Mouse (Mus musculus): ENCODE measurements at regions not wholly inside any gene's neighbourhood (a gene's known extent, or its start where the extent isn't known, plus 50 kb on each side); places are given as distances from the start of the nearest gene placed in this dataset.

DNA sequence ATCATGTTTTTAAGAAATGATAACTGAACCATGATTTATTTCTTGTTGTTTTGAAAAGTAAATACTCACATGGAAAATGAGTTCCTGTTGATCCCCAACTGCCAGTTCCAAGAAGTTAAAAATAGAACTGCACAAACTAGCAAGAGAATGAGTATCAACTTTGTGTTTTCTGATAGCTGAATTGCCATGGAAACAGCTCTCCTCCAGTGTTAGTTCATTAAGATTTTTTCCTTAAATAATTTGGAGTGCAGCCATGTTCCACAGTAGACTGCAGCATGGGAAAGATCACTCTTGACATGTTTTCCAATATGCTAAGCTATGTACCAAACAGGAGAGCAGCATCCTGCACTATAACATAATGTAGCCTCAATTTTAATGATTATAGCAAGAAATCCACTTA, 208.0 kb upstream of the Tars start:
- H3K9ac ChIP-seq (ENCODE audit: low read length): no peak overlapping the region
- no peak overlapping the region for H3K4me3 ChIP-seq (ENCODE audit: low read length)
- peak; percentile 32; the same call in 1 of the 2 replicates for ATAC-seq (replicated peaks; ENCODE audit: extremely low read depth, insufficient read depth, low FRiP score)
- H3K9me3 ChIP-seq (replicated peaks; ENCODE audit: control insufficient read depth, low read length): no peaks in the 10 kb centered on the region
- no peak overlapping the region for H3K27ac ChIP-seq (ENCODE audit: low read length)
- H3K4me2 ChIP-seq (ENCODE audit: low read depth, low read length): no peak overlapping the region
- peaks cover 2% of the 10 kb centered on the region; the same call in 1 of the 2 replicates for H3K4me1 ChIP-seq (ENCODE audit: control insufficient read depth, insufficient read depth, low read length)
- no peaks in the 10 kb centered on the region for H3K27me3 ChIP-seq (ENCODE audit: control insufficient read depth, insufficient read depth, low read length)
- H3K36me3 ChIP-seq (ENCODE audit: control insufficient read depth, insufficient read depth): no peaks in the 10 kb centered on the region

GRCm38 (mm10) chr15:11605677-11606076, 206.2 kb upstream of the Tars start:
- Histone ChIP-seq H3K4me1 (ENCODE audit: control insufficient read depth, insufficient read depth, low read length) (peaks cover 2% of the 10 kb centered on the region; the same call in 1 of the 2 replicates), H3K9me3 (replicated peaks; ENCODE audit: control insufficient read depth, low read length) (no peaks in the 10 kb centered on the region), H3K4me3 (ENCODE audit: low read length) (no peak overlapping the region), H3K36me3 (ENCODE audit: control insufficient read depth, insufficient read depth) (no peaks in the 10 kb centered on the region), H3K27ac (ENCODE audit: low read length) (no peak overlapping the region), H3K27me3 (ENCODE audit: control insufficient read depth, insufficient read depth, low read length) (no peaks in the 10 kb centered on the region), H3K4me2 (ENCODE audit: low read depth, low read length) (no peak overlapping the region), H3K9ac (ENCODE audit: low read length) (no peak overlapping the region)
- no peak for ATAC-seq (replicated peaks; ENCODE audit: extremely low read depth, insufficient read depth, low FRiP score)
- WGBS: 82% methylated on average over 4 of the region's 4 CpGs

- Histone ChIP-seq H3K27me3 (ENCODE audit: control insufficient read depth, insufficient read depth, low read length) (no peaks in the 10 kb centered on the region), H3K9me3 (replicated peaks; ENCODE audit: control insufficient read depth, low read length) (no peaks in the 10 kb centered on the region), H3K4me3 (ENCODE audit: low read length) (no peak overlapping the region), H3K4me1 (ENCODE audit: control insufficient read depth, insufficient read depth, low read length) (no peaks in the 10 kb centered on the region), H3K27ac (ENCODE audit: low read length) (no peak overlapping the region), H3K9ac (ENCODE audit: low read length) (no peak overlapping the region), H3K4me2 (ENCODE audit: low read depth, low read length) (no peak overlapping the region), H3K36me3 (ENCODE audit: control insufficient read depth, insufficient read depth) (no peaks in the 10 kb centered on the region)
- ATAC-seq (replicated peaks; ENCODE audit: extremely low read depth, insufficient read depth, low FRiP score): no peak
- 73% methylated on average over 6 of the region's 6 CpGs for WGBS
These were observed 197.6 kb upstream of the Tars start for GRCm38 (mm10) chr15:11597021-11597420.

- ATAC-seq (replicated peaks; ENCODE audit: extremely low read depth, insufficient read depth, low FRiP score): 0 out of 2 replicates have a peak, but pooled peaks have one; percentile 52
- H3K9me3 ChIP-seq (replicated peaks; ENCODE audit: control insufficient read depth, low read length): no peaks in the 10 kb centered on the region
- H3K36me3 ChIP-seq (ENCODE audit: control insufficient read depth, insufficient read depth): no peaks in the 10 kb centered on the region
- H3K27me3 ChIP-seq (ENCODE audit: control insufficient read depth, insufficient read depth, low read length): no peaks in the 10 kb centered on the region
- no peak overlapping the region for H3K9ac ChIP-seq (ENCODE audit: low read length)
- no peak overlapping the region for H3K27ac ChIP-seq (ENCODE audit: low read length)
- 33% methylated on average over 9 of the region's 9 CpGs for WGBS
- no peaks in the 10 kb centered on the region for H3K4me1 ChIP-seq (ENCODE audit: control insufficient read depth, insufficient read depth, low read length)
- H3K4me3 ChIP-seq (ENCODE audit: low read length): no peak overlapping the region
- no peak overlapping the region for H3K4me2 ChIP-seq (ENCODE audit: low read depth, low read length)
These were observed 191.2 kb upstream of the Tars start for GRCm38 (mm10) chr15:11590542-11591116.

DNA sequence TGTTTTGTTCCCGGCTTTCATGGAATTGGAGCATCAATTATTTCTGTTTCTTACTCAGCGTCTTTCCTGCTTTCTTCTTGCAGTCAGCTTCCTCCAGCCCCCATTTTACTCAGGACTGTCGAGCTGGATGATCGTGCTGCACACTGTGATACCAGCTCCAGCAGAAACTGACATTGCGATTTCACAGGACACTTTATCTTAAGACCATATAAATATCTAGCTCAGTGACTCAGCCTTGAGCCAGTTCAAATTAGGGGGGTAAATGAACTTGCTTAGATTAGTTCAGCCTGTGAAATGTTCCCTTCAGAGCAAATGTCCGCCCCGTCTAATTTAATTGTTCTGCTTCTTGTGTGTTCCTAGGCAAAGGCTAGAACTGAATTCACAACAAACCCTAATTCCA, 190.3 kb upstream of the Tars start:
- Histone ChIP-seq H3K36me3 (ENCODE audit: control insufficient read depth, insufficient read depth) (no peaks in the 10 kb centered on the region), H3K4me1 (ENCODE audit: control insufficient read depth, insufficient read depth, low read length) (no peaks in the 10 kb centered on the region), H3K4me3 (ENCODE audit: low read length) (no peak overlapping the region), H3K9me3 (replicated peaks; ENCODE audit: control insufficient read depth, low read length) (no peaks in the 10 kb centered on the region), H3K4me2 (ENCODE audit: low read depth, low read length) (no peak overlapping the region), H3K27me3 (ENCODE audit: control insufficient read depth, insufficient read depth, low read length) (no peaks in the 10 kb centered on the region), H3K9ac (ENCODE audit: low read length) (no peak overlapping the region), H3K27ac (ENCODE audit: low read length) (no peak overlapping the region)
- WGBS: 41% methylated on average over 7 of the region's 7 CpGs
- peak; percentile 52 for ATAC-seq (replicated peaks; ENCODE audit: extremely low read depth, insufficient read depth, low FRiP score)

DNA sequence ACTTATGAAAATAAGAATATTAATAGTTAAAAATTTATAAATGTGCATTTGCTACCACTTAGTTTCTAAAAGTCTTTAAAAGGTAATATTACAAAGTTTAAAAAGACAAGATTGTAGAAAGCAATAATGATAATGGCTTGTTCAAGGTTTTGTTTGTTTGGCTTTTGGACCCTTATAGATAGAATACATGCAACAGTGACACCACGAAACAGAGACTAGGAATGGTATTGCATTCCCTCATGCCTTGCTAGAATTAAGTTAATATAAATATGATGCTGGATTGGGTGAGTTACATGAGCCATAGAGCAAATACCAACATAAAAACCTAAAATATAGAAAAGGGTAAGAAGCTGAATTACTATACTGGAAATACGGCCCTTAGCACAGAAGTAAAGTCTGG, 186.9 kb upstream of the Tars start:
- no peaks in the 10 kb centered on the region for H3K36me3 ChIP-seq (ENCODE audit: control insufficient read depth, insufficient read depth)
- H3K4me3 ChIP-seq (ENCODE audit: low read length): no peak overlapping the region
- no peak for ATAC-seq (replicated peaks; ENCODE audit: extremely low read depth, insufficient read depth, low FRiP score)
- H3K27me3 ChIP-seq (ENCODE audit: control insufficient read depth, insufficient read depth, low read length): no peaks in the 10 kb centered on the region
- H3K27ac ChIP-seq (ENCODE audit: low read length): no peak overlapping the region
- H3K4me2 ChIP-seq (ENCODE audit: low read depth, low read length): no peak overlapping the region
- H3K9ac ChIP-seq (ENCODE audit: low read length): no peak overlapping the region
- 76% methylated on average over 2 of the region's 2 CpGs for WGBS
- H3K4me1 ChIP-seq (ENCODE audit: control insufficient read depth, insufficient read depth, low read length): no peaks in the 10 kb centered on the region
- no peaks in the 10 kb centered on the region for H3K9me3 ChIP-seq (replicated peaks; ENCODE audit: control insufficient read depth, low read length)

DNA sequence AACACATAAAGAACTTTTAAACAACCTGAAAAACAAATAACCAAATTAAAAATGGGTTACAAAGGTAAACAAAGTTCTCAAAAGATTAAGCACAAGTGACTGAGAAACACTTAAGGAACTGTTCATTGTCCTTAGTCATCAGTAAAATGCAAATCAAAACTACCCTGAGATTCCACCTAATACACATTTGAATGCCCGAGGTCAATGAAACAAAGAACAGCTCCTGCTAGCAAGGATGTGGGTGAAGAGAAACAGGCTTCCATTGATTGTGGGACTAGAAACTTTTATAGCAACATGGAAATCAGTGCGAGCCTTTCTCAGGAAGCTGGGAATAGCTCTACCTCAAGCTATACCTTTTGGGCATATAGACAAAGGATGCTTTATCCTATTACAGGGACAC, 184.7 kb upstream of the Tars start:
- Histone ChIP-seq H3K4me2 (ENCODE audit: low read depth, low read length) (no peak overlapping the region), H3K4me3 (ENCODE audit: low read length) (no peak overlapping the region), H3K9me3 (replicated peaks; ENCODE audit: control insufficient read depth, low read length) (no peaks in the 10 kb centered on the region), H3K27ac (ENCODE audit: low read length) (no peak overlapping the region), H3K9ac (ENCODE audit: low read length) (no peak overlapping the region), H3K36me3 (ENCODE audit: control insufficient read depth, insufficient read depth) (no peaks in the 10 kb centered on the region), H3K4me1 (ENCODE audit: control insufficient read depth, insufficient read depth, low read length) (no peaks in the 10 kb centered on the region), H3K27me3 (ENCODE audit: control insufficient read depth, insufficient read depth, low read length) (no peaks in the 10 kb centered on the region)
- ATAC-seq (replicated peaks; ENCODE audit: extremely low read depth, insufficient read depth, low FRiP score): no peak
- WGBS: 81% methylated on average over 2 of the region's 2 CpGs

DNA sequence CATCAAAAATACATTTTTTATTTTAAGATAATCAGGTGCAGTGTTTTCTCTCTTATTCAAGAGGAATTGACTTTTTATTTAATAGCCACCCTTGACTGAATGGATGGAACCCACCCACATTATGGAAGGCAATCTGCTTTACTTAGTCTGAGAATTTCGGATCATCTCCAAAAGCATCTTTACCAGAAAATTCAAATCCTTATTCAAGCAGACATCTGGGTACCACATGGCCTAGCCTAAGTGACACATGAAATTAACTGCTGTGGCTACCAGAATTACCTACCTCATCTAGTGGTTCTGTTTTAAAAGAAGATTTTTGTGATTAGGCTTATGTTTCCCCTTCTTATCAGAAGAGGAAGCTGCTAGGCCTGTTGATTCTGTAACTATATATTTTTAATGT, 178.9 kb upstream of the Tars start:
- Histone ChIP-seq H3K4me2 (ENCODE audit: low read depth, low read length) (no peak overlapping the region), H3K9me3 (replicated peaks; ENCODE audit: control insufficient read depth, low read length) (no peaks in the 10 kb centered on the region), H3K27ac (ENCODE audit: low read length) (no peak overlapping the region), H3K4me1 (ENCODE audit: control insufficient read depth, insufficient read depth, low read length) (peaks cover 12% of the 10 kb centered on the region), H3K36me3 (ENCODE audit: control insufficient read depth, insufficient read depth) (no peaks in the 10 kb centered on the region), H3K4me3 (ENCODE audit: low read length) (no peak overlapping the region), H3K9ac (ENCODE audit: low read length) (no peak overlapping the region), H3K27me3 (ENCODE audit: control insufficient read depth, insufficient read depth, low read length) (no peaks in the 10 kb centered on the region)
- 67% methylated on average over 1 of the region's 1 CpGs for WGBS
- no peak for ATAC-seq (replicated peaks; ENCODE audit: extremely low read depth, insufficient read depth, low FRiP score)

DNA sequence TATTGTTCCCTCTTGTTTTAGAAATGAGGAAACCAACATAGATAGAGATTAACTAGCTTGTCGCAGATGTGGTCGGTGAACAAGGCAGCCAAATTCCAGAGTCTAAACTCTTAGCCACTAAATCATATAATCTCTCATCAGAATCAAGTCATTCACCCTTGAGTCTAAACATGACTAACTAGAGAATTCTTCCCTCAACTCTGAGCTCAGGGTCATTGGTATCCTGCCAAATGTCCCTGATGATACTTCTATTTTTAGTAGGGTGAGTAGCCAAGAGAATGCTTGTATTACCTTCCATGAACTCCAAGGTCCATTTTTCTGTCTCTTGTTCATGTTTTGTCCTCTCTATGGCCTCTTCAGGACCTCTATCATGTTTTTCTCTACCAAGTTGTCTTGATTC, 174.9 kb upstream of the Tars start:
- H3K9me3 ChIP-seq (replicated peaks; ENCODE audit: control insufficient read depth, low read length): no peaks in the 10 kb centered on the region
- no peaks in the 10 kb centered on the region for H3K27me3 ChIP-seq (ENCODE audit: control insufficient read depth, insufficient read depth, low read length)
- WGBS: 51% methylated on average over 2 of the region's 2 CpGs
- no peak overlapping the region for H3K4me2 ChIP-seq (ENCODE audit: low read depth, low read length)
- H3K4me3 ChIP-seq (ENCODE audit: low read length): no peak overlapping the region
- ATAC-seq (replicated peaks; ENCODE audit: extremely low read depth, insufficient read depth, low FRiP score): no peak
- no peak overlapping the region for H3K9ac ChIP-seq (ENCODE audit: low read length)
- no peak overlapping the region for H3K27ac ChIP-seq (ENCODE audit: low read length)
- H3K4me1 ChIP-seq (ENCODE audit: control insufficient read depth, insufficient read depth, low read length): peaks cover 12% of the 10 kb centered on the region
- H3K36me3 ChIP-seq (ENCODE audit: control insufficient read depth, insufficient read depth): no peaks in the 10 kb centered on the region

Data from heart, embryonic 16.5 days (tissue).